Mouse (Mus musculus) left cerebral cortex, postnatal 4 days (tissue): ENCODE data around the gene Ndufs3. TPM values are rescaled to one million over a fixed set of nuclear protein-coding genes. Genes with fewer than 3 reads are reported as not detected.

Source experiments
- DNase-seq: peaks from one replicate; pipeline ENCODE4 v3.0.0-alpha.2; 2022
- intact Hi-C: fragments of 180-260 bp; cut with DNase I; formaldehyde crosslinking; loops from one replicate; pipeline ENCODE4 v1.15.1; 2025
- total RNA-seq, 2 experiments: library from RNA; stranded (reverse); gene quantifications; 2 replicates each; pipeline ENCODE4 v1.2.3; 2021

Gene Ndufs3
- total RNA-seq = 100 to 1,000 TPM; 158 to 162 TPM

DNA sequence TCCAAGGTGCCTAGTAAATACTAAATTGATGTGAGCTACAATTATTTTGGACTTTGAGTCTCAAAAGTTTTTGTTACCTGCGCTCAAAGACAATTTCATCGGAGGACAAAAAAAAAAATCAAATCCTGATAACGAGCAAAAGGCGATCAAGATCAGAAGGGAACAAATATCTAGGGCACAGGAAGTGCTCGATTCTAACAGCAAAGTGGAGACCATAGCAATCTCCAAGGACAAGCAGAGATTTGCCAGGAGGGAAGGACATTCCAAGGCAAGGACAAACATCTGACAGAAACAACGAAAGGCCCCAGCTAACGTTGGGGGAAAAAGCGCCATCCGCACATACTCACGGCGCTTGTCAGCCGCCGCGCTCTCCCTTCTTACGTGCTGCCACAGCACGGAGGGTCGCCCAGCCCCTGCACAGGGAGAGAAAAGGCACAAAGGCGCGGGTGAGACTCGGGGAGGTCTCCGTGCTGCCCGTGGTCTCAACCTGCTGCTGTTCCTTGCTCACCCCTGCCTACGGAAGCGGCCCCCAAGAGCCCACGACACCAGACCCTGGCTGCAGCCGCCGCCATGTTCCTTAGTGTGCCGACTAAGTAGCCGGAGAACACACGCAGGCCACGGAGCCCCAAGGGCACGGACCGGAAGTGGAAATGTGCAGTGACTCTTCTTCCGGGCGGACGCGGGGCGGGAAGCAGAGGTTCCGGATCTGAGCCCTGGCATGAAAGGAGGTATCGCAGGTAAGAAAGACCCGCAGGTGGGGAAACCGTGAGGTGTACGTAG, at the start of gene Ndufs3, which contains the start of gene Kbtbd4:
Ndufs3 (minus strand) TSS at position 752 of the 780 bp plus-strand sequence.
Kbtbd4 (plus strand) TSS at position 665 of the 780 bp plus-strand sequence.
- intact Hi-C loops = no loop called here

DNA sequence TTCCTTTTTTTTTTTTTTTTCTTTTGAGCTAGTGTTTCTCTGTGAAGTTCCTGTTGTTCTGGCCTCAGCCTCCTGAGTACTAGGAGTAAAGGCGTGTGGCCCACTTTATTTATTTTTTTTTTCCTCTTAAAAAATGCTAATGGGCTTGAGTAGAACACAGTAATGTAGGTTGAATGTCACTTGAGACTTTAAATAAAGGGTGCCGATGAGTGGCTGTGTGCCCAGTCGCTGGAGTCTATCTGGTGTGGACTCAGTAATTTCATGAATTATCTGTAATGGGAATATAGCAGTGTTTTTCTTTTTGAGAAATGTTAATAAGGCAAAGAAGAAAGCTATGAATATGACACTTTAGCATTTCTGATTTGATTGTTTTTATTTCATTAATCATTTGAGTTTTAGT, 48.8 kb upstream of the Ndufs3 start:
- DNase-seq = no peak
- intact Hi-C loops = no loop called here

More for the DNA sequence above, at the start of gene Ndufs3, which contains the start of gene Kbtbd4:
- DNase-seq = peak; percentile 87

DNA sequence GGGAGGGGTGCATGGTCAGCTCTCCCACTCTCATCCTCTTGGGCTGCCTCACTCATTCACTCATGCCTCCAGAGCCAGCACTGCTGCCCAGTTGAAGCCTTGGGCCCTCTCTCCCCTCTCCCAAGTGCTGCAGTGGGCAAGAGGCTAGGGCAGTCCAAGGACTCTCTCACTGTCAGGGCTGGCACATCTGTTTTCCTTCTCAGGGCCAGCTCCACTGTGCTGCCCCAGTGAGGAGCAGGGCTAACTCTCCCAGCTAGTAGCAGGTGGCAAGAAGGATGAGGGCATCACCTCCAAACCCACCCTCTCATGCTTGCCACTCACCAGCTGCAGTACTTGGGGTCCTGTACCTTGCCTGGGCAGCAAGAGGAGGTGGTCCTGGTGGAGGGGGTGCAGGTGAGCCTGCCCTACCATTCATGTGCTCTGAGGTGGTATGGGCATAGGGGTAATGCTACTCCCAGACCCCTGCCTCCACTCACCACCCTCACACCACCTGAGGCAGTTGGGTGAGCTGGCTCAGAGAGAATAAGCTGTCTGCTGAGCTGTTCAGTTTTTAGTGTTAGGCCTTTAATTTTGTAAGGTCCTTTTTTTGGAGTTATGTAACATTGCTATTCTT, 46.1 kb upstream of the Ndufs3 start:
- intact Hi-C loops = no loop called here
- DNase-seq = no peak

DNA sequence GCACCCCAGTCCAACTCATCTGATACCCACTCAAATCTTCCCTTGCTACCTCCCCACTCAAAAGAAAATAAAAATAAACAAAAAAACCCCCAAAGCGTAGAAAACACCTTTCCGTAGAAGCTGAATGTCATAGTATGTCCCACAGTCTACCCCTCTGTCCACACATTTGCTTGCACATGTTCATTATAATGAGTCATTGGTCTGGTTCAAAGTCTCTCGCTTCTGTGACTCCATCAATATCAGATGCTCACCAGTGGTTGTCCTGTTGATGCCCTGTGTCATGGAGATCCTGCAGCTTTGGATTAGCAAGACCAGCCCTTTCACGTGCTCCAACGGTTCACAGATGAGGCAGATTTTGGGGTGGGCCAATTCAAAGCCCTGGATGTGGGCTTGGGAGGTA, 45.5 kb upstream of the Ndufs3 start:
- no peak for DNase-seq

DNA sequence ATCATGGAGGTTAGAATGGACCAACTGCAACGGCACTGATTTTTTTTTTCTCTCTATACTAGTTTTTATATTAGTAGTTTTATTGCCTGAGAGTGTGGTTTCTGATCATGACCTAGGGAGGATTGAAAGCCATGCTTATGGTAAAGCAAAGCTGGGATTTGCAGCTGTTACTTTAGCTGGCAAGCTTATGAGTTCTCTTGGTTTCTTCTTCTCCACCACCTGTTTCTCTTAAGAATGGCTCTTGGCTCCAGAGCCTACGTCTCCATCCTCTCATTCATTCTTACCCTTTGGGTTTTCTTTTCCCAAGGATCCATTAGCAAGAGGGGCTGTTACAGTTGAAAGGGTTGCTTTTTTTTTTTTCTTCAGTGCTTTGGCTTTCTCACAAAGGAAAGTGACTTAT, 37.1 kb upstream of the Ndufs3 start:
- intact Hi-C loops = no loop called here

More for the DNA sequence above, 45.5 kb upstream of the Ndufs3 start:
- intact Hi-C loops = no loop called here

DNA sequence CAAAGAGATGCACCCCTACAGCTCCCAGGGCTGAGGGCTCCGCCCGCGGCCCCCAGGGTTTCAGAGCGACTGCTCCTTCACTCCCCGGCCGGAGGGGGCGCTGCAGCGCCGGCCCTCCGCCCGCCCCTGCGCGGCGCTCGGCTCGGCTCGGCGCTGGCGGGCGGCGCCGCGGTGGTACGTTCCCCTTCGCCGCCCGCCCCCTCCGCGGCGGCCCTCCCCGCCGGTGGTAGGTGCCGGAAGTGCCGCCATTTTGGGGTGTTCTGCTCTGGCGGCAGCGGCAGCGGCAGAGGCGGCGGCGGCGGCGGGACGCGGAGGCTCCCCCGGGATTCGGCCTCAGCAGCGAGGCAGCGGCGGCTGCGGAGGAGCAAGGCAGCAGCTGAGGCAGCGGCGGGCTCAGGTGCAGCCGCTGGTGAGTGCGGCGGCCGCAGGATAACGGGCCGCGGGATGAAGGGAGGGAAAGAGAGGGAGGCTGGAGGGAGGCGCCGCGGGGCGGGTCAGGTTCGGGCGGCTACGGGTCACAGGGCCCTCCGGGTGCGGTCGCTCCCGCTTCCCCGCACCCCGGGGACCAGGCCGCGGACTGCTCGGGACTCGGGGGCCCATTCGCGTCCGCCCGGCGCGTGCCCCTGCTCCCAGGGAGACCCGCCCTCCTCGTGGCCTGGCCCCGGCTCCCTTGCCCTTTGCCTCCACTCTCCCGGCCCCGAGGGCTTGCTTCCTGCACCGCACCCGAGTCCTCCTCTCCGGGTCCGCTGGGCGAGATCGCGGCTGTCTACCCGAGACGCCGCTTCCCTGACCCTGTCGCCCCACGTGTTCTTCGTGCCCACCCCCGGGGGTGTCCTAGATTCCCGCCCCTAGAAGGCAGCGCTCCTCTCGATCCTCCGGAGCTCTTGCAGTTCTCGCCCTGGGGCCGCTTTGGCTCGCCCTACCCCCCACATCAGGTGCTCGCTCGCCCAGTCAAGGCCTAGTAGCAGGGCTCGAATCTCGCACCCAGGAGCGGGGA, 35.9 kb upstream of the Ndufs3 start, which contains the start of gene Celf1:
Celf1 (plus strand) TSS at position 150 of the 997 bp plus-strand sequence.
- intact Hi-C loops = no loop called here

More for the DNA sequence above, 37.1 kb upstream of the Ndufs3 start:
- no peak for DNase-seq

DNA sequence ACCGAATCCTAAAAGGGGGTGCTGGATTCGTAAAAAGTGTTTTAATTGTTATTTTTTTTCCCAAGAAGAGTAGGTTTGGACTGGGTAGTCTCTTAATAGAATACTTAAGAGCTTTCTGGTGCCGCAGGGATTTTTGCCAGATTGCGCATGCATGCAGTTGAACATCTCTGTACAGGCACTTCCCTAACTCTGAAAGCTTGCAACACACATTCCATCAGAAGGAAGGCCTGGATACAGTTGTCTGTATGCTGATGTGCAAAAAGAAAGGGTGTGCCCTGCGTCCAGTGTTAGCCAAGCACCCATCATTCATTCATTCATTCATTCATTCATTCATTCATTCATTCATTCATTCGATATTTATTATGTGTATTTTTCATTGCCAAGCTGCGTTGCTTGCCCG, 35.1 kb upstream of the Ndufs3 start:
- DNase-seq = peak; percentile 13
- intact Hi-C loops = no loop called here

More for the DNA sequence above, 35.9 kb upstream of the Ndufs3 start, which contains the start of gene Celf1:
- DNase-seq = peak; percentile 87

DNA sequence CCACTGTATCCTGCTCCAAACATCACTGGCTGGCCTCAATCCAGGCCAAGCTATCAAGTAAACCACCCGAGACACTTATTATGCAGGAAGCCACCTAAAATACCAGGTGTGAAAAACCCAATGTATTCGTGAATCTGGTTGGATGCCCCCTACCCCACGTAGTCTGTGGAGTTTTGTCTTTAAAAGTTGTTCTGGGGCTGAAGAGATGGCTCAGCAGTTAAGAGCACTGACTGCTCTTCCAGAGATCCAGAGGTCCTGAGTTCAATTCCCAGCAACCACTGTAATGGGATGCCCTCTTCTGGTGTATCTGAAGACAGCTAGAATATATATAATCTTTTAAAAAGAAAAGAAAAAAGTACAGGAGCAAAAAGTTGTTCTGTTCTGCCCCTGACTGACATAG, 33.7 kb upstream of the Ndufs3 start:
- intact Hi-C loops = no loop called here
- no peak for DNase-seq

DNA sequence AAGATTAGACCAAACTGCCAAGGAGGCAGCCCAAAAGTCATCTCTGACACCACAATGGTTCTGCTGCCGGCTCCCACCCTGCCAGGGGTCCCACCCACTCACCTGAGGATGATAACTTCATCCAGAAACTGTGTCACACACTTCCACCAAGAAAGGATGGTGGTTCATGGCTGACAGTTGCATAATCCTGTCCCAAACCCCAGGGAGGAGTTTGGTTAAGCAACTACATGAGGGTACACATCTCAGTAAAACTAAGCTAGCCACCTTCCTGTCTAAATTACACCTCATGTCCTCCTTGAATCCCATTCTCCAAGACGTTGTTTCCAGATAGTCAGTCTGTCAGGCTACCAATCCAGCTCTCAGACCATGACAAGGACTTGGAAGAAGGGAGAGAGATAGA, 27.6 kb upstream of the Ndufs3 start:
- intact Hi-C loops = no loop called here

DNA sequence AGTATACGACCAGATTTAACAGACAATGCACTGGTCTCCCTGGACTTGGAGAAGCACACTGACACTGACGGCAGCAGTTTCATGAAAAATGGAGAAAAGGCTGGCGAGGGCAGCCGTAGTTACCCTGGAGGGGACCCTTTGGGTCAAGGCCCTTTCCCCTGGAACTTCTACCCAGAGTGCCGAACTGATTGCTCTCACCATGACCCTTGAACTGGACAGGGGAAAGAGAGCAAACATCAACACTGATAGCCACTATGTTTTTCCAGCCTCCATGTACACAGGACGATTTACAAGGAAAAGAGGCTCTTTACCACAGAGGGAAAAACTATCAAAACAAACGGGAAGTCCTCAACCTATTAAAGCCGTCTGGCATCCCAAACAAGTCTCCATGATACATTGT, 27.2 kb upstream of the Ndufs3 start:
- intact Hi-C loops = no loop called here
- DNase-seq = no peak

More for the DNA sequence above, 27.6 kb upstream of the Ndufs3 start:
- no peak for DNase-seq

DNA sequence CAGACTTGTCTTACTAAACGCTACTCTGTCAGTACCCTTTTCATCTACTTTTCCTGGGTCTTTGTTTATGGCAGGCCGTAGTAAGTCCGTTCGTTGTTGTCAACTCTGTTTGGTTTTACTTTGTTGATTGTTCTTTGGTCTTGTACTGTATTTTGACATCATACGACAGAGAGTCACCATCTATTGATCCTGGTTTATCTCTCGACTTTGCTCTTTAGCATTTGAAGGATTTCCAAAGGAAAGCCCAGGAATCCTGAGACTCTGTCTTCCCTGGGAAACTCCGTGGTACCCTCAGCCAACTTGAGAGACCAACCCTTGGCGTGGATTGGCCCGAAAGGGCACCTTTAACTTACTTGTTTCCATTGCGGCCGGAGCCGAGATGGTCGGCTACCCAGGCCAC, 23.9 kb upstream of the Ndufs3 start:
- intact Hi-C loops = no loop called here
- DNase-seq = no peak

DNA sequence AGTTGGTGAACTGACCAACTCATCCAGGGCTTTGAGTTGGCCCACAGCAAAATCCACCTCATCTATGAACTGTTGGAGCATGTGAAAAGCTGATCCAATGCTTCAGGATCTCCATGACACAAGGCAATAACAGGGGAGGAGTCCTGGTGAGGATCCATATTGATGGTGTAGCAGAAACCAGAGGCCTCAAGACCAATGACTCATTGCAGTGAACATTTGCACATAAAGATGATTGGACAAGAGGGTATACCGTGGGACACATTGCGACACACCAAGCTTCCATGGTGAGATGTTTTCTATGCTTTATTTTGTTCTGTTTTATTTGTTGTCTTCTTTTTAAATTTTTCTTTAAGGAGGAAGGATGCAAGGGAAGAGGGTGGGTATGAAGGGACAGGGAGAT, 18.0 kb upstream of the Ndufs3 start:
- DNase-seq = no peak
- intact Hi-C loops = no loop called here

DNA sequence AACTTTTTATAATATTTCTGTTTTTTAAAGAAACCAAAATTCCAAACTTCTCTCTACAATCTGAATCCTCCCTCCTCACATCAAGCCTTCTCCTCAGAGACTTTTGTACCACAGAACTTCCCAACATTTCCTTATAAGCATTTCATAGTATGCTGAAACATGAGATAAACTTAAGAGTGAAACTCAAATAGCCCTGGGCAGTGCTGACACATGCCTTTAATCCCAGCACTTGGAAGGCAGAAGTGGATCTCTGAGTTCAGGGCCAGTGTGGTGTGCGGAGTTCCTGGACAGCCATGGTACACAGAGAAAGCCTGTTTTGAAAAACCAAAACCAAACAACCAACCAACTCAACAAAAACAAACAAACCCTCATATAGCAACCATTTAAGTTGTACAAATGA, 16.6 kb upstream of the Ndufs3 start:
- DNase-seq = no peak
- intact Hi-C loops = no loop called here

DNA sequence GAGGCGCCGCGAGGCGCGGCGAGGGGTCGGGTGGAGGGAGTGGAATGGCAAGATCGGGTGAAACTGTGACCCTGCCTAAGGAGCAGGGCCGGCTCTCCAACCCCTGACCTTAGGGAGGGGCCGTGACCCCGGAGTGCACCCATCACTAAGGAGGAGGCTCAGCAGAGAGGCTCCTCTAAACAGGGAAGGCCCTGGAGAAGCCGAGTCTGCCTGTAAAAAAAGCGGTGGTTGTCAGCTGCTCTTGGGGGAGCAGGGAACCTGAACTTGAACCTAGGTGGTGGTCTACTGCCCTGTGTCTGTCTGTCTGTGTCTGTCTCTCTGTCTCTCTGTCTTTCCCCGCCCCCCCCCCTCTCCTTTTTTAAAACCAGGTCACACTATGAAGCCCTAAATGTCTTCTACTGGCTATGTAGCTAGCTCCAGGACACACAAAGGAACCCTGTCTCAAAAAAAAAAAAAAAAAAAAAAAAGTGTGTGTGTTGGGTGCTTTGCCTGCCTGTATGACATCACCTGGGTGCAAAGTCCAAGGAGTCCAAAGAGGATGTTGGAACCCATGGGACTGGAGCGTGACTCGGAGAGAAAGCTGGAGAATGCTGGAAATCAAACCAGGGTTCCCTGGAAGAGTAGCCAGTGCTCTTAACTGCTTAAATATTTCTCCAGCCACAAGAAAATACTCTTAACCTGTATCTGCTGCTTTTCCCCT, 13.5 kb upstream of the Ndufs3 start:
- no peak for DNase-seq
- intact Hi-C loops = no loop called here

DNA sequence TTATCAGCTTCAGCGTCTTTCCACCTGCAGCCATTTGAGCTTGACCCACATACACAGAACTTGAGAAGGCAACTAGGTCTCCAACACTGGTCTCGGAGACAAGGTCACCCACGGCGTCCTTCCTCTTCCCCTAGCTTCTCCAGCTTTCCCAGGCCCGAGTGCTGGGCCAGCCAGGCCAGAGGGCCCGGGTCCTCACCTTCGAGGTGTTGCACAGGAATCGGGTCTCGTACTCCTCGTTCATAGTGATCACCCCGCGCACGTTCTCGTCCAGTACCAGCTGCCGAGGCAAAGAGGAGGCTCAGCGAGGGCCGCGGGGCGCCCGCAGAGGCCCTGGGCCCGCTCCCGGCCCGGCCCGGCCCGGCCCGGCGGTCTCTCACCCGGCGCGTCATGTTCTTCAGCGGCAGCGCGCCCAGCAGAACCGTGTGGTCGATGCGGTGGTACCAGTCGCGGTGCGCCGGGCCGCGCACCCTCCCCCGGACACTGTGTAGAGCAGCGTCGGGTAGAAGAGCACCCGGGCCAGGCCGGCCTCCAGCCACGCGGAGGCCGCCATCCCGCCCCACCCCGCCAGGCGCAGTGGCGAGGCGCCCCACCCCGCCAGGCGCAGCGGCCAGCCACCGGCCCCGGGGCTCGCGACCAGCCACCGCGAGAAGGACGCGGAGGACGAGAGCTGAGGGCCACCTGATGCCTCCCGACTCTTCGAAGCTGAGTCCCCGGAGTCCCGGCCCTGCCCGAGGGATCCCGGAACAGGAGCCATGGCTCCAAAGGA, 12.8 kb upstream of the Ndufs3 start:
- intact Hi-C loops = no loop called here

DNA sequence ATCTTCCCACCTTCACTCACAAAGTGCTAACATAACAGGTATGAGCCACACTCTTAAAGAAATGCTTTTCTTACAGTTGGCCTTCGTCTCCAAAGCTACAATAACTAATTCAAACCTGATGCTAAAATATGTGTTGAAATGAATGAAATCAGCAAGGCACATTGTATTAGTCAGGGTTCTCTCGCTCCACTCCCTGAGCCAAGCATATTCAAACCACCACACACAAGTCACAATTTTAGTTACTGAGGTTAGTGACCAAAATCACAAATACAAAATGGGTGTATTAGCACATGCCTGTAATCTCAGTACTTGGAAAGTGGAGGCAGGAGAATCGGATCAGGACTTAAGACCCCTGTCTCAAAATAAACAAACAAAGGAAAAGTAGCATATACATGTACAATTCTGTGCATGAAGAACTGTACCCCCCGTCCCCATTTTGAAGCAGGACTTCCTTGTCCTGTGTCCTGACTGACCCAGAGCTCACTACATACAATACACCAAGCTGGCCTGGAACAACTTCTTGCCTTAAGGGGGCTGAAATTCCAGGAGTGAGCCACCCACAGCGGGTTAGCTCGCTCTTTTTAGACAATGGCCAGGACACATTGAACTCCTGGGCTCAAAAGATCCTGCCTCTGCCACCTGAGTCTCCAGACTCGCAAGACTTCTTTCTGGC, 12.1 kb upstream of the Ndufs3 start:
- no peak for DNase-seq
- intact Hi-C loops = no loop called here

More for the DNA sequence above, 12.8 kb upstream of the Ndufs3 start:
- peak; percentile 73 for DNase-seq

DNA sequence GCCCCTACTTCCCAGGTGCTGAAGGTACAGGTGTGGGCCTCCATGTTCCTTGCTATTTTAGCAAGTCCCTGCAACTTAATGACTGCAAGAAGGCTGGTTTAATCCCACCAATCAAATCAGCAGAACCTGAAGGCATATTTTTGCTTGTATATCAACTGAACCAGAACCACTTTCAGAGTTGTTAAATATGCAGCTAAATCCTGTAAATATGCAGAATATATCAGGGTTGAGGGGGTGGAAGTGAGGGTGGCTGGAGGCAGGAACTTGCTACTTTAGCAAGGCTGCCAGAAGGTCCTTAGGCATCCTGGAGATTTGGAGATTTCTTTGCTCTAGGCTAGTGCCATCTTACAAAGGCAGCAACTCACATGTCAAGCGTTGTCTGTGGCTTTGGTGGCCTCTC, 10.9 kb upstream of the Ndufs3 start:
- intact Hi-C loops = no loop called here
- no peak for DNase-seq

DNA sequence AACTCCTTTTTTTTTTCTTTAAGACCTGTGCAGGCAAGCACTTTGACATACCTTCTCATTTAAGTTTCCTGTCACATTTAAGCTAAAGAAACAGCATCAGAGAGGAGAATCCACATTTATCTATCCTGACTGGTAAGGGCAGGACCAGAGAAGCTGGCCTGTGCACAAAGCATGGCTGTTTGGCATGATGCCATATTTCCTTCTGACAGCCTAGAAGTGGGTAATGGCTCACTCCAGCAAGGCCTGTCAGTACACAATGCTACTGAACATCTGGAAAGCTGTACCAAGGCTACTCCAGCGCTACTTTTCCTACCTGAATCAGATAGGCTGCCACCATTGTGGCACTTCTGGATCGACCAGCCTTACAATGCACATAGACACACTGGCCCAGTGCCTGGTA, 9.0 kb upstream of the Ndufs3 start:
- peak; percentile 24 for DNase-seq
- intact Hi-C loops = no loop called here

DNA sequence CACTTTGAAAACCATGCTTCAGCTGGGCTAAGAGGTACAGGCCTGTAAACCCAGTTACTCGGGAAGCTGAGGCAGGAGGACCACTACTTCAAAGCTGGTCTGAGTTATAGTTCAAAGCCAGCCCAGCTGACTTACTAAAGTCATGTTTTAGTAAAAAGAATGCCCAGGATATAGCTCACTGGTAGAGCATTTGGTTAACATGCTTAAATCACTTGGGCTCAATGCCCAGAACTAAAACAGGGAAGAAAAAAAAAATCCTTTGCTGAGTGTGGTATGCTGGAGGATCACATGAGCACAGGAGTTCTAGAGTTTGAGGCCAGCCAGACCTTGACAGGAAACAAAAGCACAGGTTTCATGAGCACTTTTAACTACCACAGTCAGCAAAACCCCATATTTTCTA, 7.0 kb upstream of the Ndufs3 start:
- DNase-seq = no peak
- intact Hi-C loops = no loop called here
